Mouse (Mus musculus) megakaryocyte-erythroid progenitor cell, adult 5-6 weeks (primary cell): ENCODE measurements around the gene Scn3b. TPM values are rescaled to one million over a fixed set of nuclear protein-coding genes. Genes with fewer than 3 reads are reported as not detected.
A peak's percentile ranks its signal among the peaks of the same experiment; 100 is the strongest.

Experiments
- ATAC-seq: replicated peaks from 2 replicates; pipeline ENCODE4 v1.8.0; 2016; ENCODE audit warnings: mild to moderate bottlenecking, inconsistent platforms; ENCODE audit not compliant: severe bottlenecking, poor library complexity, low FRiP score, low TSS enrichment
- total RNA-seq, 2 experiments: library from RNA; stranded (forward) in 1 of 2; stranded (reverse) in 1 of 2; fragments of 200-1000, 215-1000 nt in 1 of 2; fragments of >200 nt in 1 of 2; fragmentation: Nextera tagmentation in 1 of 2; gene quantifications; 2 replicates each; pipeline ENCODE4 v1.2.3; 2014 to 2017

Scn3b gene
- total RNA-seq, 2 experiments from 2014 or later: not detected

DNA sequence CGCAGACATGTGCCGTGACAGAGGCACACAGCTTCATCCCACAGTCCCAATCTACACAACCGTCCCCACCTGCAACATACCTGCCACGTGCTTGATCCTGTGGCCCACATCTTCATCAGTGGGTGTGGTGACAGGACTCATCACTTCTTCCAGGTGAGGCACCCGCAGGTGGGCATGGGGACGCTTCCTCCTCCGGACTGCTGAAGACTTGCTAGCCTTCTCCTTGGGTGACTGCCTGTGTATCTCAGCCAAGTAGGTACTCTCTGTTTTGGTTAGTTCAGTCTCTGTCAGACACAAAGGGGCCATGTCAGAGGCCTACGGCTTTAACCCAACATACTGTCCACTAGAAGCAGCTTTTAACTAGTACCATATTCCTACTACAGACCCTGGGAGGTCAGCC lies 35.2 kb downstream of the Scn3b start:
- no peak for ATAC-seq

DNA sequence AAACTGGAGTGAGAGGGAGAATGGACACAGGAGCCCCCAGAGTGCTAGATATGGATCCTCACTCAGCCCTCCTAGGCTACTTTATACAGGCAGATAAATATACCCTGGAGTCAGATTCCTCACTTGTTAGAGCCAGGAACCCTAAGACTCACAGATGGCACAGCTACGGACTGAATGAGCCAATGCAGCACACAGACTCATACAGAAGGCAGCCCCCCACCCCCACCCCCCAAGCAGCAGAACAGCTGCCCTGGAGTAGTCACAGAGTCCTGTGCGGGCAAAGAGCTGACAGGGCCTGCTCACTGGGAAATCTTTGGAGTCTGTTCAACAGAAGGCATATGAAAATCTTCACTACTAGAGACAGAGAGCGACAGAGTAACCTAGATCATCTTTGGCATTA lies 38.3 kb downstream of the Scn3b start:
- no peak for ATAC-seq

DNA sequence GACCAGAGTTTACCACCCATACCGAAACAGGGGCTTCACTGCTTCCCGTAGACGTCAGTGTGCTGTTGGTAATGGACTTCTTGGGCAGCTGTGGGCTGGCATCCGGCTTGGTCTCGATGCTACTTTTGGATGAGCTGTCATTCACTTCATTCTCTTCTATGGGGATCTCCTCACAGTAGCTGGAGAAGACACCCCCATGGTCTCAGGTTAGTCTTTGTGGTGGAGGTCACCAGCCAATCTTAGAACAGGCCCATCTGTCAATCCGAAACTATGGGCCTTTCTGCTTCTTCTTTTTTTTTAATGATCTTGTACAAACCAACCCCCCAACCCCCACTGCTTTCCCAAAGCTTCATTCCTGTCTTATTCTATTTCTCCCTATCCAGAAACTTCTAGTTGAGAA lies 40.9 kb downstream of the Scn3b start:
- ATAC-seq: no peak

DNA sequence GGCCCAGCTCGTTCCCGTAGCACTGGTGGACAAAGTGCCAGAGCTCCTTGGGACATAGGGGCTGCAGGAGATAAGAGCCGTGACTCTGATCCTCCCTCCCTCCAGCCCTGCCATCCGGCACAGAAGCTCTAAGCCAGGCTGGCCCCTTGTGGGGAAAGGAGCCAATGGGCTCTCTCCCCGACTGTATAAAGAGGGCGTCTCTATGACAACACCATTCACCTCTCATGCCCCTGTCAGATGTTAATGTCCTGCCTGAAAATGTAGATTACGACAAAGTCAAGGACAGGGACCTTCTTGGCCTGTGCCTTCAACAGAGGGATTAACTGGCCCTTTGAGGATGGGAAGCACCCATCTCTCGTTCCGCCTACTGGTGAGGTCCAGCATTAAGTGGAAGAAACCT lies 42.8 kb downstream of the Scn3b start:
- ATAC-seq: no peak

DNA sequence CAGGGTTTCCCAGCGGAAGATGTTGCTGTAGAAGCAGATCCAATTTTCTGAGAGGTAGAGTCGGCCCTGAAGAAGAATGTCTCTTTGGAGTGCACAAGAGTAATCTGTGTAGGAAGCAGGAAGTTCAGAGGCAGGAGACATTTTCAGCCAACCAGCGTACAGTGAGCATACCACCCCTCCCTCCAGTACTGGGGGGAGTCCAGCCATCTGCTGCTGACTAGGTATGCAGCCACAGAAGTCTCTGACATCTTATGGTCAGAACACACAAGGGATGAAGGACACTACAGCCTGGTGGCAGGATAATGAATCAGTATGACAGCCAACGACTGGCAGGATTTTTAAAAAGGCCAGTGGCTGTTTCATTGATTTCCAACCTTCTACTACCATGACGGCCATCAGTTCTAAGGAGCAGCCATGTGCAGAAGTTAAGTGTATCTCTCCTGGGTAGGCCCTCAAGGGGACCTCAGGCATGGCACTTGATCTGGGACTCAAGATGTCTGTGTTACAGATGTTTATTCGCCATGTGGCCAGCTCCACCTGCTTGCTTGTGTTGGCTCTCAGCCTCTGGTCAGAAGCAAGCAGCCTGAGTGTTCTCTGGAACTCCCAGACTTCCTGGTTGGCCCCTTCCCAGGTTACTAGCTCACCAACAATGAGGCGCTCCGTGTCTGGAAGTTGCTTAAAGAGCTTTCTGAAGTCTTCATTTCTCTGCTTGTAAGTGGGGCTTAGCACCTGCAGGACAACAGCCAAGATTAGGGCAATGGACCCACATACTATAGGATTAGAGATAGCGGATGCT lies 48.0 kb downstream of the Scn3b start:
- no peak for ATAC-seq

DNA sequence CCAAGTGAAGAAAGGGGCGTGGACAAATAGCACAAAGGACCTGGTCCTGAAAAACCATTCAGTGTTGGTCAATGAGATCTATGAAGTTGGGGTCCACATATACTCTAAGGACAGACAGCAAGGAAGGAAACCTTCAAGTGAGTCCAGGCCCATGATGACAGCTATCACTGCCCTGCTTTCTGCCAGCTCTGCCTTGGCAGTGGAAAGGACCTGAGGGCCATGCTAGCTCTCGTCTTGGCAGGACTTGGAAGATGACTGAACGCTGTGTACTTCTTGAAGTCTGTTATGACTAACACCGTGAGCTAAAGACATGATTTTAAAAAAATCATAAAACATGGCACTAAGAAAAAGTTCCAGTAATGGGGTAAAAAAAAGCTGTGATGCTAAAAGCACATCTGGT lies 48.7 kb downstream of the Scn3b start:
- no peak for ATAC-seq

DNA sequence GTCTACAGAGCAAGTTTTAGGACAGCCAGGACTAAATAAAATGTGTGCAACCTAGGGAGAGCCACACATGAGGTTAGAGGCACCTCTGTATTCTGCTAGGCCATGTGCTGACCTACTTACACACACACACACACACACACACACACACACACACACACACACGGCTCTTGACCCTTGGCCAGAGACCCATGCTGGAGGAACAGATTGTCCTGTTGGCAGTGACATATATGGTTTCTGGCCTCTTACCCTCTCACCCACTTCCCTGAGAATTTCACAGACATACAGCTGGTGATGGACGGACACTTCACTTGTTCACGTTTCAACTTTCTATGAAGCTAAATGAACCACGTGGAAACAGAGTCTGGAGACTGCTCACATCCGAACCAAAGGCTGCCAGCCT lies 49.8 kb downstream of the Scn3b start:
- no peak for ATAC-seq

DNA sequence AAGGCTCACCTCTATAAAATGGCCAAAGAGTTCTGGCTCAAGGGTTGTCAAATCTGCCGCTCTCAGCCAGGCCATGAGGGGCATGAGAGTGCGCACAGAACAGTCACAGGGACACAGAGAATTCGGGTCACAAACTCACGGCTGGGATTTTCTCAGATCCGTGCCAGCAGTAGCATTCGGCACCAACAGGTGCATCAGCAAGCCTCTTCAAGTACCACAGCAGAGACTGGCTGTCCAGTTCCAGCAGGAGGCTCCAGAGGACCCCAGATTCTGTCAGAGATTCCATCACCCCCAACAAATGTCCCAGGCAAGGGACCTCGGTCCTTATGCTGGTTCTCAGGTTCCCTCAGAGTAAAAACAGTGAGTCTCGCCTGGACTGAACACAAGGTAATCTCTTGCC lies 51.4 kb downstream of the Scn3b start:
- no peak for ATAC-seq

DNA sequence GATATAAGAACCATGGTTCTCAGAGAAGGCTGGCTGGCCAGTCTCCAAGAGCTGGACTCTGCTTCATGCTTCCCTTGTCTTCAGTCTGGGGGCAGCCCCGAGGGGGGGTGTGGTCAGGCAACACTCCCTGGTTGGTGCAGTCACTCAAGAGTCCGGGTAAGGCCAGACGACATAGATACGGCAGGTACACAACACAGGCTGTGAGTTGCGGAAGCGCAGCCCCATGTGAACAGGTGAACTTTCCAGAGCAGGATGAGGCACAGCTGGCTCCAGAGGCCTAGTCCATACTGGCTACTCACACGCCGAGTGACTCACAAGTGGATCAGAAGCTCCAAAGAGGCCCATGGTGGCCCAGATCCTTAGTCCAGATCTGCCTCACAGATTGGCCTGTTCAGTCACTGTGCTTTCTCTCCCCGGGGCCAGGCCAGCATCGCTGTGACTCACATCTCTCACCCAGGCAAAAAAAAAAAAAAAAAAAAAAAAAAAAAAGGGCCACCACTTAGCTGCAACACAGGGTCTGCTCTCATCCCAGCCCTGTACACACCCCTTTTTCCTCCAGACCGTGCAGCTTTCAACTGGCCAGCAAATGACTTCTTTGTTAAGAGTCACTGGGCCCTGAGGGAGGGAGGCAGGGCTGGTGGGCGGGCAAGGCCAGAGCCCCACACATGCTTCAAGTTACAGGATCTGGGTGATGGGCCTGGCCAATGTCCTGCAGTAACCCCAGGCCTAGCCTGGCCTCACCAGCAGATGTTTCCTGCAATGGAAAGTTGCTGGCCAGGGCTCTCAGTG lies 52.1 kb downstream of the Scn3b start:
- ATAC-seq: no peak

DNA sequence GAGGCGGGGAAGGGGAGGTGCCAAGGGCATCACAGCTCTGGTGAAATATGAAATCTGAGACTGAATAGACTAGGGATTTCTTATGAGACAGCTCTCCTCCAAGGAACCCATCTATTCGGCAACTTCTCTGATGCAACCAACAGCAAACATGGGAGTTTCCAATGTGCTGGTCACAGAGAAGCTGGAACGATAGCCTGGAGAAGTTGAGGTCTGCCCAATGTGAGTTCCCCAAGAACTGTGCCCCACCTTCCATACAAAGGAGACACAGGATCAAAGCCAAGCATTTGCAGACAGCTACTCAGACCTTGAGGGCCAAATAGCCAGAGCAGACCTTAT lies 52.6 kb downstream of the Scn3b start:
- no peak for ATAC-seq

DNA sequence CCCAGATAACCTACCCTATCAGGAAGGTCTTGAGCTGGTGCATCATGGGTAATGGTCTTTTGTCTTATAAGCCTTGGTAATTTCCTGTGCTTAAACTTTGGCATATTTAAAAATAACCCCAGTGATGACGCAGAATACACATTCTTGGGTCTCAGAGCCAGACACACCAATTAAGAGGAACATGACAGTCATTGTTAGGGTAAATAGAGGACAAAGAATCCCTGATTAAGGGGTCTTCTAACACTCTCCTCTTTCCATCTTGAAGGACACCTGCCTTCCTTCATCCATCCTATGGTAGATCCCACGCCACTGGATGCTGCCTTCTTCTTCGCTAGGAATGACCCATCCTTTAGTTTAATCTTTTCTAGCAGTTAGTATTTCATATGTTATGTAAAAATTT lies 53.4 kb downstream of the Scn3b start:
- ATAC-seq: no peak

DNA sequence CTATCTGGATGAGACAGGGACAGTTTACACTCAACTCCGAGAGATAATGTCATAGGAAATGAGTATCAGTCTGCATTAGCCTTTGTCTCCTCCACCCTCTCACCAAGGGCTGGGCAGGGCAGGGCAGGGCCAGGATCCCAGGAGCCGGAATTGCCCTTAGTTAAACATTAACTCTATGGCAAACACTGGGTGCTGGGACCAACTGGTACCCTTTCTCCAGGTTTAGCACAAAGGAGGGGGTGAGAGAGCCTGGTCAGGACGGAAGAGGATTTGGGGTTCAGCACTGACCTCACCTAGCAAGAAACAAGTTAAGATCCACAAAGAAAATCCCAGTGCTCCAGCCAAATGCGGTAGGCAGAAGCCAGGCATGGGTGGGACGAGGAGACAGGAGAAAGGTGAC lies 54.2 kb downstream of the Scn3b start:
- no peak for ATAC-seq

DNA sequence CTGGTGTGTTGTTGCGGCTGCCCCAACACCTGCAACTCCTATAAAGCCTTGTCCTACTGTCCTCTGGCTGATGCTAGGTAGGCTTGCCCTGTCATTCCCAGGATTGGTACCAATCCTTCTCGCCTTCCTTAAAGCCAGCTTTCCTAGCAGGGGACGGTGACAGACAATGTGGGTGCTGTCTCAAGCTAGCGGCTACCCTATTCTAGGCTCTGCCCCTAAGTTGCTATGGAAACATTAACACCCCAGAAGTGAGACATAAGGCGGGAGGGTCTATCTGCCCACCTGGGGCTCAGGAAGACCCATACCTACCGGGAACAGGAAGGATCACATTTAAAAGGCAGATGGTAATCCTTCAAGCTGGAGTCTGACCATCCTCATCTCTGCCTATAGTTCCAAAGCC lies 54.8 kb downstream of the Scn3b start:
- no peak for ATAC-seq

DNA sequence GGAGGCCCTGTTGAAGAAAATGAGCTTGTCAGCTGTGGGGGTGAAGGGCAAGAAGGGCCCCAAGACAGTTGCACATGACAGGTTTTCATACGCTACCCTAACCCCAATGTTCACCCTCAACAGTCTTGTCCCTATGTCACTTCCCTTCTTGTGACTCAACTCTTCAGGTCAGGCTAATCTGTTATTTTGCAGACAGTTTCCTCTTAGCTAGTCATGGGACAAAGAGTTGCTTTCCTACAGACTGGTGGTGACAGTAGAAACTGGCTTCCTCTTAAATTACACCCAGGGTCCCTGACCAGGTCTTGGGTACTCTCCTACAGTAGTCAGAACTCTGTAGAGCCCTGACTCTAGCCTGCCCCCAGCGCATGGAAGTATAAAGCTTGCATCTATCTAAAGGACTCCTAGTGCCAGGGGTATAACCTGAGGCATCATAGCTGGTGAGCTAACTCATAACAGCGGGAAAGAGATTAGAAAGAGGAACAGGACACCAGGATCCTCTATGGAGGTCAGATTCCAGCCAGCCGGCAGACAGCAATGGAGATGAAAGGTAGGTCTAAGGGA lies 55.3 kb downstream of the Scn3b start:
- 0 out of 2 replicates have a peak, but pooled peaks have one; percentile 23 for ATAC-seq

DNA sequence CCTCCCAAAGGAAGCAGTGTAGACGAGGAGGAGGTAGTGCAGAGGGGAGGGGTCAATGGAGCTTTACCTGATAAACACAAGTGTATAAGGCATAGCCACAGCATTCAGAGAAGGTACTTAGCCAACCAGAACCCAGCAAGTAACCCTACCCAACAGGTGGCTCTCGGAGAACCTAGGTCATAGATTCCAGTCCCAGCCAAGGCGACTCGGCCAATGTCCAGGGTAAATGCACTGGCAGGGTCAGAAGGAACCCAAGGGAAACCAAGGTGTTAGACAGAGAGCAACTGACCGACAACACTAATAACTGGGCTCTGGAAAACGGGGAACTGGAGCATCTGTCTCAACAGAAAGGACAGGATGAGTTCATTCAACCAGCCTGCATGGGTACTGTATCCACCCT lies 55.8 kb downstream of the Scn3b start:
- ATAC-seq: no peak

DNA sequence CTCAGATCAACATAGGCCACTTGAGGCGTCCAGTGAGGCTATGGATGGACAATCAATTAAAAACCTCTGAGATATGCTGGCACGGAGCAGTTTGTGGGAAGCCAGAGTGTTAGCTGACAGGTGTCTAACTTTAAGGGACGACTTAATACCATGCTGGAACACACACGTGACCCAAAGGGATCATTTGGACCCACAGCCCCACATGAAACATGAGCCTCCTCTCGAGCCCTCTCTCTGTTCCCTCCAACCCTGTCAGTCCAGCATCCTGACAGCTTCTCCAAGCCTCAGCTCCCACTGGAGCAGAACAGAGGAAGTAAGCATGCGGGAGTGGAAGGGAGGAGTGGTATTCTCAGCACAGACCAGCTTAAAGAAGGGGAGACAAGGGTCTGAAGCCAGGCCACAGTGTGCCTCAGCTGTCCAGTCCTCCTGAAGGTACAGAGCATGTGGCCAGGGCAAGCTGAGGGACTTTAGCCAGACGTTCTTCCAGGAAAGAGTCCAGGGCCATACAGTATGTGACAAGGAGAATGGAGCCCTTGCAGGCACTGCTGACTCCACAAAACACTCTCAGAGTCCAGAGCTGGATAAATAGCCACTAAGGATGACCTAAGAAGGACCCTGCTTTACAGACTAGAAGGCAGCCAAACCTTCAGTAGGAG lies 57.4 kb downstream of the Scn3b start:
- no peak for ATAC-seq

DNA sequence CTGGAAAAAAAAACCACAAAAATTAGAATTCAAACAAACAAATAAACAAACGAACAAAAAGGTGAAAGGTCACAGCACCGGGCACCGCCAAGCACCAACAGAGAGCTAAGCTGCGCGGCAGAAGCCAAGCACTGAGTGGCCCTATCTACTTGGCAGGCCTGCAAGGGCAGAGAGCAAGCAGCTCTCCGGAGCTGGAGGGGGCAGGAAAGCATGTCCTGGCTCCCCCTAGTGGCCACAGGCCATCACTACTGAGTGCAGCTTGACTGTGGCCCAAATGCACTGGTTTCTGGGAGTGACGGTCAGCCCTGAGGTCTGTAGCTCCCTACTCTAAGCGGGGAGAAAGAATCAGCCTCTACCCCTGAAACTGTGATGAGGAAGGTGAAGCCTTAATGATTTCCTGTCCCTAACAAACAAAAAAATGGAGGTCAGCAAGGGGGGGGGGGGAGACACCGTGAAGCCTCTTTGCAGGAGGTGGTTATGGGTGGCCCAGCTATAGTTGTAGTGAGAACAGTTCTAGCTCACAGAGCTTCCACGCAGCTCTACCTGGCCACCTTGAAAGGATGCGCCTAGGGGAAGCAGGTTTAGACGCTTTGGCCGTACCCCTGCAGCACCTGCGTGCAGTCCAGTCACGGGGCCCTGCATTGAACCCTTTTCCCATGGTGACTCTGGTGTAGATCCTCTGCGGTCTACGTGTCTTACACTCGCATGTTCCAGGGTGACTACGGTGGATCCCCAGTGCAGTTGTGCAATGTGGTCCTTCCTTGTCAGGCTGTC lies 61.8 kb downstream of the Scn3b start:
- ATAC-seq: peak; percentile 94

DNA sequence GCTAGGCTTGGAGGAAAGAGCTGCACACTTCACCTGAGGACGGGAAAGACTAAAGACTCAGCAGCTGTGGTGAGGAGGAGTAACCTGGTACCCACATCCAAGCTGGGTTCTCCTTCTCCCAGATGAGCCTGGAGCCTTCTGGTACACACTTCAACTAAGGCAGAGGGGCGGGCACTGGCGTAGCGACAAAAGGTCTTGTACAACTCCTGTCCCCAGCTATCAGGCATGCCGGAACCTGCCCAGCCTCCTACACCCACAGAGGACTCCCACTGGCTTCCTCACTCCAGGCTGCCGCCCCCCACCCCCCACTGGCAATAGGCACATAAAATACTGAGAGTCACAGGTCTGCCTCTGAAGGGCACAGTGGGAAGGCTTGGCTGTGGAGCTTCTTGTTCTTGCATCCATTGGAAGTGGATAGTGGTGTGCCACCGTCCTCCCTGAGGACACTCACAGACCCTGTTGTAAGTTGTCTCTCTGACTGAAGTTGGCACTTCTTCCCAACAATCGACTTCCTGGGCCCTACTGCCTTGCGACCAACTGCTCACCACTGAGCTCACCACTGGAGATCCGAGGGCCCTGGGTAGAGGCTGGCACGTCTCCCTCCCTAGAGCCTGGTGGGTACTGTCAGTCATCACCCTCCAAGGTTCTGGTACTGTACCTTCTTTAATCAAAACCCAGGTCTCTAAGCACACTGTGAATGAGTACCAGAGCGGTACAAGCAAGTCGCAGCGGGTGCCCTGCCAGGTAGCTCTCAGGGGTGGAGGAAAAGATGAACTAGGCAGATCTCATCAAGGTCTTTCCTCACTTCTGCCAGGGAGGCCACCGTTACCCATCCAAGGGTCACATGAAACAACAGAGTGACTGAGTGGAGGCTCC lies 62.6 kb downstream of the Scn3b start:
- no peak for ATAC-seq

DNA sequence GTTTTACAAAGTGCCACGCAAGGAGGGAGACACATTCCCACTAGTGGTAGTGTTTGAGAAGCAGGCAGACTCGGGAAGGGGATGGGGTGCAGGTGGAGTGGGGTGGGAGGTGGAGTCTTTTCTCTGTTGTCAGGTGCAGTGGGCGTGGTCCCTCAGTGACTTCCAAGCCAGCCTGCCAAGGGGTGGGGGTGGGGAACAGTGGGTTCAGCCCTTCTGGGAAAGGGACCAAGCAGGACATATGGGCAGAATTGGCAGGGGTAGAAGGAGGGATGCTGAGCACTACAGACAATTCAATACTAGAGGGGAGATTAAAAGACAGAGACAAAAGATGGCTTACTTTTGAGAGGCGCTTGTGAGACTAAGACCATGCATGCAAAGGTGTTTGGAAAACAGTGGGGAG lies 63.3 kb downstream of the Scn3b start:
- ATAC-seq: no peak
